Mouse (Mus musculus) liver, embryonic 14.5 days (tissue): ENCODE measurements at regions not wholly inside any gene's neighbourhood (a gene's known extent, or its start where the extent isn't known, plus 50 kb on each side); places are given as distances from the start of the nearest gene placed in this dataset.
"Not testable (repeated sequence)": the region's sequence is repeated elsewhere in the genome, so short reads cannot be mapped to it uniquely, and the experiment has no call there.

Source experiments
- ATAC-seq: fragments of 200-750 bp; cut with Nextera tagmentation; 2 replicates; pipeline ENCODE4 v1.8.0; 2017; ENCODE audit warnings: moderate number of reproducible peaks, mild to moderate bottlenecking, moderate library complexity; ENCODE audit not compliant: insufficient read depth
- DNase-seq, 3 experiments: peaks; one replicate each; pipeline ENCODE4 v3.0.0-alpha.2; 2012 to 2013; ENCODE audit warnings: low read depth in 3 of 3, low spot score in 3 of 3
- H3K27ac ChIP-seq: fragments of 300-500 bp; sonication (generic); 2 replicates; pipeline ENCODE4 v1.5.1; 2014; ENCODE audit warnings: moderate library complexity, mild to moderate bottlenecking, control low read depth, inconsistent platforms
- H3K27me3 ChIP-seq: fragments of 300-500 bp; sonication (generic); 2 replicates; pipeline ENCODE4 v1.6.1; 2014; ENCODE audit warnings: mild to moderate bottlenecking, low read length, moderate library complexity; ENCODE audit not compliant: control insufficient read depth, insufficient read depth
- H3K36me3 ChIP-seq: fragments of 300-500 bp; sonication (generic); replicated peaks from 2 replicates; pipeline ENCODE4 v1.6.1; 2014; ENCODE audit warnings: low read depth; ENCODE audit not compliant: control insufficient read depth, insufficient read depth
- H3K4me1 ChIP-seq, 2 experiments: fragments of 200-500 bp in 1 of 2; fragments of 300-500 bp in 1 of 2; sonication (generic) in 1 of 2; replicated peaks; 2 replicates each; pipeline ENCODE4 v1.6.1; 2012 to 2014; ENCODE audit warnings: antibody characterized with exemption in 1 of 2, inconsistent platforms in 1 of 2, low read length in 1 of 2; ENCODE audit not compliant: control insufficient read depth in 2 of 2, insufficient read depth in 2 of 2
- H3K4me2 ChIP-seq: fragments of 300-500 bp; sonication (generic); 2 replicates; pipeline ENCODE4 v1.6.1; 2014; ENCODE audit warnings: low read depth, mild to moderate bottlenecking, control low read depth, moderate library complexity
- H3K4me3 ChIP-seq, 2 experiments: fragments of 200-500 bp in 1 of 2; fragments of 300-500 bp in 1 of 2; sonication (generic) in 1 of 2; 2 replicates each; pipeline ENCODE4 v1.5.1; 2012 to 2014; ENCODE audit warnings: low read depth in 2 of 2, low read length in 2 of 2, mild to moderate bottlenecking in 2 of 2, control low read depth in 1 of 2, inconsistent platforms in 1 of 2, moderate library complexity in 1 of 2; ENCODE audit not compliant: insufficient read depth in 1 of 2
- H3K9ac ChIP-seq: fragments of 300-500 bp; sonication (generic); replicated peaks from 2 replicates; pipeline ENCODE4 v1.6.1; 2014; ENCODE audit warnings: mild to moderate bottlenecking, control low read depth, moderate library complexity
- H3K9me3 ChIP-seq: fragments of 300-500 bp; sonication (generic); 2 replicates; pipeline ENCODE4 v1.6.1; 2016; ENCODE audit warnings: low read length, mixed read lengths; ENCODE audit not compliant: control insufficient read depth
- CTCF ChIP-seq: IDR thresholded peaks from 2 replicates; pipeline ENCODE4 v1.5.1; 2016; ENCODE audit warnings: antibody characterized with exemption, low read depth, control low read depth
- EP300 ChIP-seq: IDR thresholded peaks from 2 replicates; pipeline ENCODE4 v1.6.1; 2016; ENCODE audit warnings: antibody characterized with exemption, low read depth
- WGBS: fragments of 180-500 bp; shearing (Covaris S2); extraction: QIAGEN DNeasy Blood & Tissue Kit; methylation state at CpG from one replicate; pipeline ENCODE4 v1.1.7; 2014; ENCODE audit not compliant: insufficient replicate concordance; 5-methylcytosine and 5-hydroxymethylcytosine counted together

GRCm38 (mm10) chr1:149238329-149239015, 722.6 kb downstream of the Pla2g4a start:
- Histone ChIP-seq H3K27ac (no peak overlapping the region), H3K9me3 (no peaks in the 10 kb centered on the region), H3K4me3 (no peak overlapping the region), H3K36me3 (no peaks in the 10 kb centered on the region), H3K9ac (no peak overlapping the region), H3K4me2 (no peak overlapping the region), H3K27me3 (no peaks in the 10 kb centered on the region), H3K4me1 (no peaks in the 10 kb centered on the region)
- DNase-seq: no peak
- no peak for ATAC-seq
- no peak for TF ChIP-seq EP300
- no peak for TF ChIP-seq CTCF
- WGBS: 38% methylated on average over 1 of the region's 1 CpGs

GRCm38 (mm10) chr1:149227170-149227569, 733.9 kb downstream of the Pla2g4a start:
- H3K4me2 ChIP-seq, H3K4me3 ChIP-seq, ATAC-seq, H3K9ac ChIP-seq, H3K27ac ChIP-seq, H3K27me3 ChIP-seq, DNase-seq, H3K9me3 ChIP-seq, H3K4me1 ChIP-seq, H3K36me3 ChIP-seq: not testable (repeated sequence)
- 48% methylated on average over 1 of the region's 1 CpGs for WGBS

DNA sequence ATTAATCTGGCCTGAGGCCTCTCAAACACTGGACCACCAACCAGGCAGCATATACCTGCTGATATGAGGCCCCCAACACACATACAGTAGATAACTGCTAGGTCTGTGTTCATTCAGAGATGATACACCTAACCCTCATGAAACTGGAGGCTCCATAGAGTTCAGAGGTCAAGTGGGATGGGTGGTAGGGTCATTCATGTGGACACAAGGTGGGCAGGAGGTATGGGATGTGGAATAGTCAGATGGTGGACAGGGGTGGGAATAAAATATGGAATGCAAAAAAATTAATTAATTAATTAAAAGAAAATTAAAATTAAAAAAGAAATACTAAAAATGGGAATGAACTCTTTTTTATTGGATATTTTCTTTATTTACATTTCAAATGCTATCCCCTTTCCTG, 734.7 kb downstream of the Pla2g4a start:
- Histone ChIP-seq H3K27me3 (no peaks in the 10 kb centered on the region), H3K36me3 (no peaks in the 10 kb centered on the region), H3K4me1 (no peaks in the 10 kb centered on the region), H3K4me3 (no peak overlapping the region), H3K9ac (no peak overlapping the region), H3K9me3 (no peaks in the 10 kb centered on the region), H3K27ac (no peak overlapping the region), H3K4me2 (no peak overlapping the region)
- TF ChIP-seq CTCF: no peak
- TF ChIP-seq EP300: no peak
- DNase-seq (no peak), ATAC-seq (no peak)

- TF ChIP-seq EP300 (no peak), CTCF (no peak)
- Histone ChIP-seq H3K9me3 (no peaks in the 10 kb centered on the region), H3K4me1 (no peaks in the 10 kb centered on the region), H3K9ac (no peak overlapping the region), H3K4me3 (no peak overlapping the region), H3K4me2 (no peak overlapping the region), H3K36me3 (no peaks in the 10 kb centered on the region), H3K27ac (no peak overlapping the region), H3K27me3 (no peaks in the 10 kb centered on the region)
- DNase-seq: no peak
- no peak for ATAC-seq
- 66% methylated on average over 1 of the region's 1 CpGs for WGBS
Measured at GRCm38 (mm10) chr1:149202631-149203030, 758.5 kb downstream of the Pla2g4a start.

GRCm38 (mm10) chr1:149199284-149199683, 761.8 kb downstream of the Pla2g4a start:
- H3K9ac ChIP-seq: no peak overlapping the region
- DNase-seq (no peak), ATAC-seq (no peak)
- 73% methylated on average over 2 of the region's 2 CpGs for WGBS
- no peaks in the 10 kb centered on the region for H3K9me3 ChIP-seq
- no peak overlapping the region for H3K4me3 ChIP-seq
- TF ChIP-seq CTCF: no peak
- no peak for TF ChIP-seq EP300
- H3K27me3 ChIP-seq: no peaks in the 10 kb centered on the region
- no peaks in the 10 kb centered on the region for H3K36me3 ChIP-seq
- no peak overlapping the region for H3K27ac ChIP-seq
- no peaks in the 10 kb centered on the region for H3K4me1 ChIP-seq
- H3K4me2 ChIP-seq: no peak overlapping the region
